Mouse (Mus musculus) 3T3-L1 (cell line): ENCODE data around the gene Rbm39.
"Not testable (repeated sequence)": the region's sequence is repeated elsewhere in the genome, so short reads cannot be mapped to it uniquely, and the experiment has no call there.

ENCODE experiments used
- DNase-seq: peaks from one replicate; pipeline ENCODE4 v3.0.0-alpha.2; 2015; ENCODE audit warnings: low read depth, low spot score

The Rbm39 gene

GRCm38 (mm10) chr2:156180094-156180821 is at the start of gene Rbm39:
Gene Rbm39 (minus strand): TSS chr2:156180238.
- peak; percentile 100 for DNase-seq

DNA sequence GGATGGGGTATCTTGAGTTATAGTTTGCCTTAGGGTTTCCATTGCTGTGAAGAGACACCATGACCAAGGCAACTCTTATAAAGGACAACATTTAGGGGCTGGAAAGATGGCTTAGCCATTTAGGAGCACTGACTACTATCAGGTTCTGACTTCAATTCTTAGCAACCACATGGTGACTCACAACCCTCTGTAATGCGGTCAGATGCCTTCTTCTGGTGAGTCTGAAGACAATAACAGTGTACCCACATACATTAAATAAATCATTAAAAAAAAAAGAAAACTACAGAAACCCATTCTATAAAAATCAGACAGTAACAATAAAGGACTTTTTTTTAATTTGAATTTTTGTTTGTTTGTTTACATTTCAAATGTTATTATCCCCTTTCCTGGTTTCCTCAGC is 49.1 kb upstream of the Rbm39 start:
- DNase-seq: peak; percentile 58

DNA sequence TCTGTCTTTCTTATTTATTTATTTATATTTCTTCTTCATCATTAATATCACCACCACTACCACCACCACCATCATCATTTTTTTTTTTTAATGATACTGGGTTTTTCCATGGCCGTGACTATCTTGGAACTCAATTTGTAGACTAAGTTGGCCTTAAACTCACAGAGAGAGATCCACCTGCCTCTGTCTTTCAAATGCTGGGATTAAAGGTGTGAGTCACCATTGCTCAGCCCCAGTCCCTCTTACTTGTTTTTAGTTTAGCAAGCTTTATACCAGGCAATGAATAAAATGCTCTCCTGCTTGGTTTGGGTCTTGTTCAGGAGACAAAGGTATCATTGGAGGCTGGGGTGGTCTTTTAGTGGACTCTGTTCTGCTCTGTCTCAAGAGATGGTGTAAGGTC is 47.7 kb upstream of the Rbm39 start:
- no peak for DNase-seq

- no peak for DNase-seq
Measured at GRCm38 (mm10) chr2:156224043-156224442, 44.0 kb upstream of the Rbm39 start.

DNA sequence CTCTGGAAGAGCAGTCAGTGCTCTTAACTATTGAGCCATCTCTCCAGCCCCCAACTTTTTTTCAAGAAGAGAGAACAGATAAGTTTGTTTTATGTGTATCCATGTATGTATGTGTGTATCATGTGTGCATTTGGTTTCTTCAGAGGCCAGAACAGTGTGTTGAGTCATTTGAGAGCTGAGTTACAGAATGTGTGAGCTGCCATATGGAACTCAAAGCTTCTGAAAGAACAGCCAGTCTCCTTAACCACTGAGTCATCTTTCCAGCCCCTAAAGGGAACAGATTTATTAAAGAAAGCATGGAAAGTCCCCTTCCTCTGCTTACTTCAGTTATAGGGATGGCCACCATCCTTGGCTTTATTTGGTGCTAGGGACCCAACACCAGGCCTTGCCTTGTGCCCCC is 42.1 kb upstream of the Rbm39 start:
- DNase-seq: peak; percentile 37

- DNase-seq: no peak
Measured at GRCm38 (mm10) chr2:156217786-156218185, 37.7 kb upstream of the Rbm39 start.

DNA sequence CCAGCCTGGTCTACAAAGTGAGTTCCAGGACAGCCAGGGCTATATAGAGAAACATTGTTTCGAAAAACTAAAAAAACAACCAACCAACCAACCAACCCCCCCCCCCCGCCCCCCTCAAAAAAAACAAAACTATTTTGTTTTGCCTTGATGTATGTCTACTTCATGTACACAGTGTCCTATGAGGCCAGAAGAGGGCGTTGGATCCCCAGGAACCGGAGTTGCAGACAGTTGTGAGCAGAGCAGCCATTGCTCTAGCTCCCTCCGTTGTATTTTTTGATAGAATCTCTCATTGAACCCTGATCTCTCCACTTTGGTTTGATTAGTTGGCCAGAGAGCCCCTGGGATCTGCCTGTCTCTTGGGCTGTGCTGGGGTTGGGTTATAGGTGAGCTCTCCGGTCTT is 23.9 kb upstream of the Rbm39 start:
- DNase-seq: no peak

DNA sequence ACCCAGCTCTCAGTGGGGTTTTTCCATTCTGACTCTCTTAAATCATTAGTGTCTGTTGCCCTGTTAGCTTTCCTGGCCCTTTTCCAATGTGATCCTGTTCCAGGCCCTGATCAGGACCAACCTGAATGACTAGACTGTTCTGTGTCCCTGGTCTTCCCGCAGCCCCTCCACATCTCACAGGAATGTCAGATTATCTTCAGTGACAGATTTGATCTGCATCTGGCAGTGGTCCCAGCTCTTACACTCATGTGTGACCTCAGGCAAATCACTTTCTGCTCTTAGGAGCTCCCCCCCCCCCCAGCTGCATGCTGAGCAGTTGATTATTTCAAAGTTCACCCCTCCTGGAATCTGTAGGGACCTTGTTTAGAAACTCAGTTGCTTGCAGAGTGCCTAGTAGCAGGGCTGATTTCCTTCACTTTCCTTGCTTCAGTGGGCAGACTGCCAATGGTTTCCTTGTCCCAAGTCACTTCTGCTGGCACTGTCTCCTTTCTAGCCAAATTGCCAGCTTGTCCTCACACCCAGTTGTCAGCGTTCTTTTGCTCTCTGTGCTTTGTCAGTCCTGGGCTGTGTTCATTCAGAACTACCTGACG is 22.9 kb upstream of the Rbm39 start:
- DNase-seq: peak; percentile 92

GRCm38 (mm10) chr2:156201486-156201885 is 21.4 kb upstream of the Rbm39 start:
- DNase-seq: no peak

- DNase-seq: no peak
Measured at GRCm38 (mm10) chr2:156199944-156200343, 19.9 kb upstream of the Rbm39 start.

DNA sequence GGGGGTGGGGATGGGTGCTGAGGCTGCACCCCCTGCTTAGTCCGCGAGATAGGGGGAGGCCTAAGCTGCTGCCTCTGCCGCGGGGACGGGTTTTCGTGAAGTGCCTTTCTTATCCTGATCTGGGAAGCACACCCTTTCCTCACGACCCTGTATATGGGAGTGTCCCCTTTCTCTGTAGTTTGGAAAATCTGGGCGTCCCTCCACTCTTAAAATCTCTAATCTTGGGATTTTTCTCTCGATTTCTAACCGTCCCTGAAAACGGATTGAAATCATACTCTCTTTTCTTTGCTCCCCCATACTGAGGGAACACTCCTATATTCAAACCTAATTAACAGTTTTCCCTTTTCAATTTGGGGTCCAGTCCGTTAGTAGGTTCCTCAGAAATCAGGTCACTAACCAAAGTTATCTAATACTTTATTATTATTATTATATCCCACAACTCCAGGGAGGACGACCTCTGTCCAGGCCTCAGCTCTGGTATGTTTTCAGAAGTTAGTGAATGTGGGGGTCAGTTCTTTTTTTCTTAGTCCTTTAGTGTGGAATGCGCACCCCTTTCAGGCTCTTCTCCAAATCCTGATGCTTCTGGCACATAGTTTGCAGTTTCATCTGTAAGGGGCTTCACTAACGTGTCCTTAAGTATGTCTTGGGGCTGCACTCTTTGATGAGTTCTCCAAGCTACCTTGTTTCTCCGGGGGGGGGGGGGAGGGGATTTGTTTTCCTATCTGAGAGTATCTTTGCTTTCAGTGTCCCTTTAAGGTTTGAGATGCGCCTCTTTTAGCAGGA is 17.3 kb upstream of the Rbm39 start:
- DNase-seq: no peak

DNA sequence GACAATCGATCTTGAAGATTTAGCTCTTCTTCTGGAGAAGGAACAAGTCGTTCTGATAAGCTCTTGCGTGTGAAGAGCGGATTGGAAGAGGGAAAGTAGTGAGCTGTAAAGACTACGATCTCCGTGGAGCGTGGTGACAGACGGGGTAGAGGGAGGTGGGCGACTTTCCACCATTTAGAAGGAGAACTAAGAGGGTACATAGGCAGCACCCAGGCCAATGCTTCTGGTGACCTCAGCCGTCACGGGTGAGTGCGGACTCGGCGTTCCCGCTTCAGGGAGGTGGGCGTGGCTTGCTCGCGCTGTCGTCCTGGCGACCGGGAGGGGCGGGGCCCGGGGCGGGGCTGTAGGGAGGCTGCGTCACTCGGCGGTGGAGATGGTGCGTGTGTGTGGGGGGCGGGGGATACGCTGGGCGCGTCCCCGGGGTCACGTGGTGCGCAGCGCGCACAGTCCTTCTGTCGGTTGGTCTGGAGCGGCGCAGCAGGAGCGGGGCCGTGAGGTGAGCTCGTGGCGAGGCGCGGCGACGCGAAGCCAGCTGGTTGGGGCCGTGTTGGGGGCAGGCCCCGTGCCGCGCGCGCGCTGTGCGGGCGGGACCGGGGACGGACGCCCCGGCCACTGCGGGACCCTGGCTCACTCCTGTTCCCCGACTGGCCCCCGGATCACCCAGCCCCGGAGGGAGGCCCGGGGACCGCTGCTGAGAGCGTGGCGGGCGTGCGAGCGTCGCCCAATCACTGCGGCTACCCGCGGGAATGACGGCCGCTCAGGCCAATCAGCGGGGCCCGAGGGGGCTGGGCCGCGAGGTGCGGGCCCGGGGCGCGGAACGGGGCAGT is 16.5 kb upstream of the Rbm39 start, which contains the start of gene Phf20:
Gene Phf20, plus strand, starts transcription at position 165 of the 827 bp plus-strand sequence.
- peak; percentile 96 for DNase-seq

DNA sequence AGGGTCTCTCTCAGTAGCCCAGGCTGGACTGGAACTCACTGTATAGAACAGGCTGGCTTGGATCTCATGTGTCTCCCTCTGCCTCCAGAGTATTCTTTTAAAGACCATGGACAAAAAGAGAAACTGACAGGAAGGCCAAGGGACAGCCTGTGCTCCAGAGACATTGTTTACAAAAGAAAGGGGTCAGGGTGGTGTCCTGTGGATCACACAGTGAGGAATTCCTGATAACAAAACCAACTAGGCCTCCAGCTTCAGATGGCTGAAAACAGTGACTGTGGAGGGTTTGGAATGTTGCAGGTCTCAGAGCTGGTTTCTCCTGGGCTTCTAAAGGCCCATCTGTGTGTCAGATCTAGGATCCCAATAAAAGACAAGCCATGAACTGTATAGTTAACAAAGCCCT is 14.5 kb upstream of the Rbm39 start:
- DNase-seq: no peak

DNA sequence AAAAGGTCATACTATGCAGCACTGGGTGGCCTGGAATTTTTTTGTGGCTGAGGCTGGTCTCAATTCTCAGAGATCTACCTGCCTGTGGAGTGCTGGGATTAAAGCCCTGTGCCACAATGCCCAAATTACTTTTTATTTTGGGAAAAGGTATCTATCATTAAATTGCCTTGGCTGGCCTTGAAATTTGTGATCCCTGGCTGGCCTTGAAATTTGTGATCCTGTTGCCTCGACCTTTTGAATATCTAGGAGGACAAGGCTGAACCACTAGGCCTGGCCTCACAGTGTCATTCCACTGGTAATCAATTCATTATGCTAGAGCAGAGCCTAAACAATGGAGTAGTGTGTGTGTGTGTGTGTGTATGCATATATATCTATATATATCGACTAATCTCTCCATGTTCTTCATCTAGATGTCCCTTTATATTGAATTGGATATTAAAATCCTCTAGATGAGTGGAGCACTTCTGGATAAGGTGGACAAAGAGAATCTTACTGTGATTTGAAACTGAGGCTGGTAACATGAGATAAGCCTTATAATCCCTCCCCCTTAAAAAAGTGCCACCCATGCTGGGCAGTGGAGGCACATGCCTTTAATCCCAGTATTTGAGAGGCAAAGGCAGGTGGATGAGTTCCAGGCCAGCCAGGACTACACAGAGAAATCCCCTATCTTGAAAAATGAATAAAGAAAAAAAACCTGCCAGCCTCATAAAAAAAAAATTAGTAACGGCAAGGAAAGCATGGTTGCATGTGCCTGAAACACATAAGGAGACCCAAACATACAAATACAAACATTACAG is 13.2 kb upstream of the Rbm39 start:
- no peak for DNase-seq

GRCm38 (mm10) chr2:156192068-156192467 is 12.0 kb upstream of the Rbm39 start:
- DNase-seq: no peak

- no peak for DNase-seq
Measured at GRCm38 (mm10) chr2:156191540-156191939, 11.5 kb upstream of the Rbm39 start.

- no peak for DNase-seq
Measured at GRCm38 (mm10) chr2:156190004-156190896, 10.2 kb upstream of the Rbm39 start.

GRCm38 (mm10) chr2:156189241-156189640 is 9.2 kb upstream of the Rbm39 start:
- DNase-seq: not testable (repeated sequence)

- DNase-seq: no peak
Measured at GRCm38 (mm10) chr2:156181592-156181991, 1.6 kb upstream of the Rbm39 start.
